Mouse (Mus musculus) mouse trophoblast stem cell (cell line): Measurements from ENCODE around the gene Dock2.

Experiments
- in situ Hi-C, 2 experiments: fragments of 300-500 bp; cut with MseI, MboI; formaldehyde crosslinking; loops; 2 replicates in 1 of 2; 3 replicates in 1 of 2; pipeline ENCODE4 v1.15.1; 2025

The Dock2 gene

GRCm38 (mm10) chr11:34528006-34528405 is 255.7 kb downstream of the Dock2 start:
- in situ Hi-C loops, result no loop called here

DNA sequence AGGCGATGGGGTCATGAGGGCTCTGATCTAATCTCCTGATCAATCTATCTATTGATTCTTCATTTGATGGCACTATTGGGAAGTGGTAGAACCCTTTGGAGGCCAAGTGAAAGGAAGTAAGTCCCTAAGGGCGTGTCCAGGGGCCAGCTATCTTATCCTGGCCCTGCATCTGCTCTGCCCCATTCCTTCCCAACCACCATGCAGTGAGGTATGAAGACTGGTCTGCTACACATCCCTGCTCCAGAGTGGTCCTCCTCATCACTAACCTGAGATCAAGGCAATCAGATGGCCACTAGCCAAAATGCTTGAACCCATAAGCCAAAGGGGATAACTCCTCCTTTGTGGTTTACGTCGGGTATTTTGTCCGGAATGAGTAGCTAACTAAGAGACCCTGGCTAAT is 256.5 kb downstream of the Dock2 start:
- in situ Hi-C loops, result no loop called here

DNA sequence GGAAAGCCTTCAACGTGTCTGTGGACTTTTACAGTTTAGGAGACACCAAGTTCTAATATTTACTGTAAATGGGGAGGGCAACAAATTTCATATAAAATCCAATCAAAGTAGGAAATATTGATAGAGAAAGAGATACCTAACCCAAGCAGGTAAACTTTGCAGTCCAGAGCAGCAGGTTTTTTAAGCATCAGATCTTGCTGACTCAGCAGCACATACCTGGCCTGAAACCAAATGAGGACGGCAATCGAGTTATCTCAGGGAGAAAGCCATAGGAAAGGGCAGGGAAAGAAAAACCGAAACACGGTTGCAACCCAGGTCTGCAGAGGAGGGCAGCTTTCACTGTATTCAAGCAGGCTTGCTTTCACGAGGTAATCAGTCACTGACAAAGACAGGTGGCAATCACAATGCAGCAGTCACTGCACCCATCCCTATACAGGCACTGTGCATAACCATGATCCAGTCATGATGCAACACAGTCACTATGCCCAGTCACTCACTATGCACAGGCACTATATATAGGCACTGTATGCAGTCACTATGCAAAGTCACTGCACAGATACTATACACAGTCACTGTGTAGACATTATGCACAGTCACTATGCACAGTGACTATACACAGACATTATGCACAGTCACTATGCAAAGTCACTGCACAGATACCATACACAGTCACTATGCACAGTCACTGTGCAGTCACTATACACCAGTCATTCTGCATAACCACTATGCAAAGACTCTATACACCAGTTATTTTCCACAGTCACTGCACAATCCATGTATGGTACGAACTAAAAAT is 258.4 kb downstream of the Dock2 start:
- in situ Hi-C loops, result no loop called here

GRCm38 (mm10) chr11:34524586-34524985 is 259.1 kb downstream of the Dock2 start:
- in situ Hi-C loops, result no loop called here

GRCm38 (mm10) chr11:34518566-34518965 is 265.1 kb downstream of the Dock2 start:
- in situ Hi-C loops, result no loop called here

GRCm38 (mm10) chr11:34516971-34517370 is 266.7 kb downstream of the Dock2 start:
- in situ Hi-C loops, result no loop called here

DNA sequence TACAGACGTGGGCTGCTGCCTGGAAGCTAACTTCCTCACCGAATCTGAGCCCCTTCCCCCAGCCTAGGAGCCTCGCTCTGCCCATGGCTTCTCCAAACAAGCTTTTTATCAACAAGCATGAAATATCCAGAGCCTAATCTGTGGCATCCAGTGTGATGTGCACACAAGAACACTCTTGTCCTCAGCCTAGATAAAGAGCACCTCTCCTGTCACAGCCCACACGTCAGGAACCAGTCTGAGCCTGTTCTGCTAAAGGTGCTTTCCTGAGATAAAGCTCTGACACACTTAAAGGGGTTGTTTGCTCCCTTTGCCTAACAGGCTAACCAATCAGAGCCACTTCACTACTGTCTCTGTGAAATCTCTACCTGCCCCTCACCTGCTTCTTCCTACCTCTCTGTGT is 268.4 kb downstream of the Dock2 start:
- in situ Hi-C loops, result no loop called here

GRCm38 (mm10) chr11:34506390-34506789 is 277.3 kb downstream of the Dock2 start:
- in situ Hi-C loops, result no loop called here

DNA sequence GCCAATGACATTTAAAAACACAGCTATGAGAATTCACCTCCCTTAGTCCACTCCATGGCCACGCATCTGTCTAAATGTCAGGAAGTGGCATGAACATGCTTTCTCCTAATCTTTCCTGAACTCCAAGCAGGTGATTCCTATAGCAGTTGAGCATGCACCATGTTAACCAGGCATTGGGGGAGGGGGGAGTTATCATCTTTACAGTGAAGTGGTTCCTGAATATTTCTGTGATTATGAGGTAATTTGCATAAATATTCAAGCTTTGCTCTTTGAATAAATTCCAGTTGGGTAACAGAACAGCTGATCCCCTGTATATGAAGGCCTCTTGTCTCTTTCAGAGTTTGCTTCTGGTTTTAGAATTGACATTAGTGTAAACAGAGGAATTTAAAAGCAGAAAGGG is 284.0 kb downstream of the Dock2 start:
- in situ Hi-C loops, result no loop called here

DNA sequence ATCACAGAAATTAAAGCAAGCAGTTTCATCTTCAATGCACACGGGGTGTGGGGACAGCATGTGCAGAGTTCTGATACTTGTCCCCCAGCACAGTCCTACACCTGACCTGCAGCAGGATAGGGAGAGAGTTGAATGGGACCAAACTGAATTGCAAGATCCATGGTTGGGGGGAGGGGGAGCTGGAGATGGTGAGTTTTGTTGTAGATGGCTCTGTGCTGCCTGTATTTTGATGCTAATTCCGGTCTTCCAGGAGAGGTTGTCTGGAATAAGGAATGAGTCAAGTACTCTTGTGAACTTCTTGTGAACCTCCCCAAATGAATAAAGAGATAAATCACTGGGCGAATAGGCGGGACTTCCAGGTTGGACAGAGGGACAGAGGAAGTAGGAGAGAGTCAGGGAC is 289.0 kb downstream of the Dock2 start:
- in situ Hi-C loops, result no loop called here

DNA sequence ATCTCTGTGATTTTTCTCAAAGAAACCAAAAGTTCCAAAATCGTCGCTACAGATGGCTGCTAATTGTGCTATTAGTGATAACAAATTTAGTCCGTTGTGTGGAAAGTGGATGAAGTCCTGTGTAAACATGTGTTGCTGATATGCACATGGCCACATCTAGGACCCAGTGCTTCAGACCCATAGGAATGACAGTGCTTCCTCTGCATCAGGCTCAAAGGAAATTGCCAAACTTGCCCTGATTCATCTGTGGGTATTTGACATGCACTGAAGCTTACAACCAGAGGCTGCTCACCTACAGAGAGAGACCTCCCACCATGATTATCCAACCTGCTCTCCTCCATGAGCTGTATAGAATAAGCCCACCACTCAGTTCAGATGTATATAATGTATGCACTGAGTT is 290.7 kb downstream of the Dock2 start:
- in situ Hi-C loops, result no loop called here

- in situ Hi-C loops, result no loop called here
These were observed 291.5 kb downstream of the Dock2 start for GRCm38 (mm10) chr11:34492223-34492622.

- in situ Hi-C loops, result no loop called here
These were observed 294.1 kb downstream of the Dock2 start for GRCm38 (mm10) chr11:34489548-34489947.

DNA sequence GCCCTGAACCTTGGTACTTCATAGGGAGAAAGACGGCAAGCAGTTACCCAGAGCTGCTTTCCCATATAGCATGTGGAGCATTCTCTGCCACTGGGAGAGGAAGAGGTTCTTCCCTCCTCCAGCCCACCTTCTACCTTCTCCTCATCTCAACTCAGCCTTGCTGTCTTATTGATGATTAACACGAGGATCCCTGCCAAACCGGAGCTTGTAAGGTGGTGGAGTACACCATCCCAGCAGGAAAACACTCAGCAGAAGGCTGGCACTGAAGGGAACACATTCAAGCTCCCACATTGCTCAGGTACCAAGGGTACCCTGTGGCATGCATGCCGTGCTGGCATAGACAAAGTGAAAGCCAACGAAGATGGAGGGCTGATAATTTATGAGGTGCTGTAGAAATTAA is 304.4 kb downstream of the Dock2 start:
- in situ Hi-C loops, result no loop called here

DNA sequence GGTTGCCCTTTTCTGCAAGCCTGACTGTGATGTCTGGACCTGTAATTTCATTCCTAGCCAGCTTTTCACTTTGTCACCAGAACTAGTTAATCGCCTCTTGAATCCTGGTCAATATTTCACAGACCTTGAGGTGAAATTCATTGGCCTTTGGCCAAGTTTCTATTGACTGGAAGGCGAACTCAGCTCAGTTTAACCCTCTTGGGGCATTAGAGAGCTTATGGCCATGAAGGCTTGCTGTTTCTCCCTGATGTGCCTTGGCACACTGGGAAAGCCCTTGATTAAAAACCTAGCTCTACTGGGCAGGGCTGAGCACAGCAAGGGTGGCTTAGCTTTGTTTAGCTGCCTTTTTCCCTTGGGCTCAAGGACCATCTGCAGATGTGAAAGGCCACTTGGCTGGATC is 313.9 kb downstream of the Dock2 start:
- in situ Hi-C loops, result no loop called here

- in situ Hi-C loops, result no loop called here
These were observed 315.1 kb downstream of the Dock2 start for GRCm38 (mm10) chr11:34468571-34468970.

DNA sequence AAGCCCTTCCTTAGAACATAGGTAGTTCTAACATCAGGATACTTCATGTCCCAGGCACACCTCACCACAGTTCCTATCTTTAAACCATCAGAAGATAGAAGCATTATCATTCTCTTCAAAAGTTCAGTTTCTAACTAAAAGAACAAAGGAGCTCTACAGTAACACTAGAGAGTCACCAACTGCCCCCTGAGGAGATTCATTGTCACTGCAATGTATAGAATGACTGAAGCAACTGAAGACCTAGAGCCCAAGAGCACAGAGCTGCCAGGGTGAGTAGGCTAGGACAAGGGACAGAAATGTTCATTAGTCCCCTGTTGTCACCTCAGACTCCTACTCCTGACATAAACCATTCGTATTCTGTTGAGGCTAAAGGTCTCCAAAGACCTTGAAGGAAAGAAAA is 316.6 kb downstream of the Dock2 start:
- in situ Hi-C loops, result no loop called here

DNA sequence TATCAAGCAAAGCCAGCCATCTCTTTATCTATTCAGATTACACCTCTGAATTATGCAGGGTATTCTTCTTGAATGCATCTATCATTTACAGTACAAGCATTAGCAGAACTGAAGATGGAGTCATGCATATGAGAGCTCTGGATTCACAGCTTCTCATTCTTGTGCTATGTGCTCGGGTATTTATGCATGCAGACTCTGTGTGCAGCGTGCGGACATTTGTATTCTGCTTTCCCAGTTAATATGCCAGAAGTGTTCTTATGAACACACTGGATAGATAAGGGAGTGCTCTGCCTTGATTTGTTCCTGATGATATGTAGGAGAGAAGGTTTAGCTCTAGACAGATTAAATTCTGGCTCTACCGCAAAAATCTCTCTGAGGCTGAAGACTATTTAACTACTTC is 333.7 kb downstream of the Dock2 start:
- in situ Hi-C loops, result no loop called here

DNA sequence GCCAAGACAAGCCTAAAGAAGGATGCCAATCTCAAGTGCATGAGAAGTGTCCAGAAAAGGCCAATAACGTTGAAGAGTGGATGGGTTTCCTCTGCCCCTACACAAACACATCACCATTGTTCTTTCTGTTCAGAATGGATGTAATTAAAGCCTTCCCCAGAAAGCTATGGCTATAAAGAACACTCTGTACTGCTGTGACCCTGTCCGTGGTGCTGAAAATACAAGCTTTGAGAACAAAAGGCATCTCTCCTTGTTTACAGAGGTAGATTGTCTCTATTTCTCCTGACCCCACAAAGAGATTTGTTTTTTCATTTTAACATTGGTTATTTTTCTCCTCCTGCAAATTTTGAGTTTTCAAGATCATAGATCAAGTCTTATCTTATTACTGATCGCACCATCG is 335.8 kb downstream of the Dock2 start:
- in situ Hi-C loops, result no loop called here

DNA sequence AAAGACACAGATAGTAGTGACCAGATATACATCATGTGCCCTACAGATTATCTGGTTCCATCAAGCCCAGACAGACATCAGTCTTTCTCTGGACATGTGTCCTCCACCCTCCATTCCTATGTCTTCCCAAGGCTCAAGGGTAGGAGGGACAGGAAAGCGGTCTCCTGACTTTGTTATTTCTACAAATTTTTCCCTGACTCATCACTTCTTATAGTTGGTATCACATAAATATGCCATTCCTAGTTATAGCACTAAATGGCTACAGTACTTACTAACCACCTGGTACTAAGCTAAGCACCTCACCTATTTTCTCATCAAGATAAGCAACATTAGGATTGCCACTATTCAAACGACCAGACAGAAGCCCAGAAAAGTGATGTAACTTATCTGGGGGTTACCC is 345.3 kb downstream of the Dock2 start:
- in situ Hi-C loops, result no loop called here

DNA sequence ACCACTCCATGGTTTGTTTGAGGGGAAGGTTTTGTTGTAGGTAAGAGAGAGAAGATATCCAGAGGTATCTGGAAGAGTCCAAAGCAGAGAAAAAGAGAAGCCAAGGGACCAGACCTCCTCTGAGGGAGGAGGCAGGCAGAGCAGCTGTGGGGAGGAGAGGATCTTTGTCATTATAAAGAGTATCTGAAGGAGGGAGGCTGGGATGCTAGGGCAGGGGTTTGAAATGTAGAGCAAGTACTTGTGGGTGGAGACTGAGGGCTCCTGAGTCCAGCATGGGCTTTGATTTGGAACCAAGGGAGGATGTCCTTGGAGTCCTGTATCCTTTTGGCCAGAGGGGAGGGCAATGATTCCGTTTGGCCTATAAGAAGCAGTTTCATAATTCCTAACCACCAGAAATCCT is 346.2 kb downstream of the Dock2 start:
- in situ Hi-C loops, result no loop called here

DNA sequence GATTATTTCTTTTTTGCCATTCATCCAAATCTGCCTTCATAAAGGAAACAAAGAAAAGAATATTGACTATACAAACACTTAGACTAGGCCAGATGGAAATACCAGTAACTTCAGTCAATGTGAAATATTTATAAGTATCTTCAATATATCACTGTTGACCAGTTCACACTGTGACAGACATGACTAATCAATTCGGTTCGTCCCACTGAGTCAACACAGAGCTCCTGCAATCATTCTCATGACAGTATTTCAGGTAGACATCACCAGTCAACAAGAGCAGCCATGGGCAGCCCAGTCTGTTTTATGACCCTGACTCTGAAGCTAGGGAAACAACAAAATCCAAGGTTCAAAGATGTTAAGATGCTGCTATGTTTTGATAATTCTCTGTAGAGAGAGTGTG is 351.7 kb downstream of the Dock2 start:
- in situ Hi-C loops, result no loop called here

DNA sequence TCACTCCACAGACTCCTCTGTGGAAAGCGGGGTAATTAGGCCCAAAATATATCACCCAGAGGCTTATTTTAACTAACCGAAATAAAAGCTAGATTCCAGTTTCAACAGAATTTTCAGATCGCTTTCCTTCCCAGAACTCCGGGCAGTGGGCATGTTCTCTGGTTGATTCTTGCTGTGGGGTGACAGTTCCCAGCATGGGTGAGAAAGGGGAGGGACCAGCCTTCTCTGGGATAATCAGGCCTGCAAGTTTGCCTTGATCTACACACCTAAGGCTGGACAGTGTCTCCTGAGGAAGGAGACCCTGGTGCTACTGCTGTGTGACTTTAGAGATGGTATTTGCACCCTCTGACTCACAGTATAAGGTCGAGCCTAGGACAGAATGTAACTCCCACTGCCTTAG is 352.3 kb downstream of the Dock2 start:
- in situ Hi-C loops, result no loop called here

- in situ Hi-C loops, result no loop called here
These were observed 352.8 kb downstream of the Dock2 start for GRCm38 (mm10) chr11:34430940-34431339.
